Mouse (Mus musculus): ENCODE measurements at regions not wholly inside any gene's neighbourhood (a gene's known extent, or its start where the extent isn't known, plus 50 kb on each side); places are given as distances from the start of the nearest gene placed in this dataset.

- no peak overlapping the region for H3K4me3 ChIP-seq (ENCODE audit: low read length)
- WGBS, result 47% methylated on average over 10 of the region's 10 CpGs
- no peak overlapping the region for H3K9ac ChIP-seq (replicated peaks; ENCODE audit: low read length)
- no peak overlapping the region for H3K27ac ChIP-seq
- H3K4me1 ChIP-seq (ENCODE audit: insufficient read depth, low read length), result no peaks in the 10 kb centered on the region
- TF ChIP-seq CTCF (IDR thresholded peaks at IDR 0.05; ENCODE audit: low read depth), result no peak
- ATAC-seq (peak; percentile 61; the same call in 1 of the 2 replicates), DNase-seq (ENCODE audit: low spot score) (peak; percentile 49)
- peak overlapping the region; percentile 16; the same call in 1 of the 2 replicates for H3K4me2 ChIP-seq (ENCODE audit: low read depth, low read length)
- H3K9me3 ChIP-seq (ENCODE audit: low read length), result no peaks in the 10 kb centered on the region
- no peaks in the 10 kb centered on the region for H3K36me3 ChIP-seq (ENCODE audit: insufficient read depth, low read length)
- H3K27me3 ChIP-seq (ENCODE audit: insufficient read depth, low read length), result no peaks in the 10 kb centered on the region
Observed at GRCm38 (mm10) chr16:63220228-63220879, 366.2 kb downstream of the Pros1 start.

- Histone ChIP-seq H3K4me3 (ENCODE audit: low read length) (no peak overlapping the region), H3K36me3 (ENCODE audit: insufficient read depth, low read length) (no peaks in the 10 kb centered on the region), H3K27me3 (ENCODE audit: insufficient read depth, low read length) (no peaks in the 10 kb centered on the region), H3K9ac (replicated peaks; ENCODE audit: low read length) (no peak overlapping the region), H3K27ac (no peak overlapping the region), H3K4me2 (ENCODE audit: low read depth, low read length) (no peak overlapping the region), H3K9me3 (ENCODE audit: low read length) (no peaks in the 10 kb centered on the region), H3K4me1 (ENCODE audit: insufficient read depth, low read length) (no peaks in the 10 kb centered on the region)
- no peak for ATAC-seq
- no peak for TF ChIP-seq CTCF (IDR thresholded peaks at IDR 0.05; ENCODE audit: low read depth)
- WGBS, result 71% methylated on average over 6 of the region's 6 CpGs
- DNase-seq (ENCODE audit: low spot score), result no peak
Observed at GRCm38 (mm10) chr16:63224608-63225007, 370.5 kb downstream of the Pros1 start.

GRCm38 (mm10) chr16:63225097-63225496, 371.0 kb downstream of the Pros1 start:
- no peaks in the 10 kb centered on the region for H3K27me3 ChIP-seq (ENCODE audit: insufficient read depth, low read length)
- no peak overlapping the region for H3K4me2 ChIP-seq (ENCODE audit: low read depth, low read length)
- no peak overlapping the region for H3K4me3 ChIP-seq (ENCODE audit: low read length)
- 72% methylated on average over 8 of the region's 8 CpGs for WGBS
- H3K4me1 ChIP-seq (ENCODE audit: insufficient read depth, low read length), result no peaks in the 10 kb centered on the region
- no peak for DNase-seq (ENCODE audit: low spot score)
- no peak for TF ChIP-seq CTCF (IDR thresholded peaks at IDR 0.05; ENCODE audit: low read depth)
- no peak overlapping the region for H3K9ac ChIP-seq (replicated peaks; ENCODE audit: low read length)
- H3K27ac ChIP-seq, result no peak overlapping the region
- ATAC-seq, result no peak
- no peaks in the 10 kb centered on the region for H3K9me3 ChIP-seq (ENCODE audit: low read length)
- H3K36me3 ChIP-seq (ENCODE audit: insufficient read depth, low read length), result no peaks in the 10 kb centered on the region

- no peak overlapping the region for H3K4me2 ChIP-seq (ENCODE audit: low read depth, low read length)
- peak; percentile 31 for DNase-seq (ENCODE audit: low spot score)
- H3K27ac ChIP-seq, result no peak overlapping the region
- no peaks in the 10 kb centered on the region for H3K36me3 ChIP-seq (ENCODE audit: insufficient read depth, low read length)
- no peaks in the 10 kb centered on the region for H3K9me3 ChIP-seq (ENCODE audit: low read length)
- H3K27me3 ChIP-seq (ENCODE audit: insufficient read depth, low read length), result no peaks in the 10 kb centered on the region
- peak; percentile 36 for TF ChIP-seq CTCF (IDR thresholded peaks at IDR 0.05; ENCODE audit: low read depth)
- no peak for ATAC-seq
- 50% methylated on average over 1 of the region's 1 CpGs for WGBS
- H3K9ac ChIP-seq (replicated peaks; ENCODE audit: low read length), result no peak overlapping the region
- no peak overlapping the region for H3K4me3 ChIP-seq (ENCODE audit: low read length)
- no peaks in the 10 kb centered on the region for H3K4me1 ChIP-seq (ENCODE audit: insufficient read depth, low read length)
Observed at GRCm38 (mm10) chr16:63229135-63229534, 375.0 kb downstream of the Pros1 start.

- Histone ChIP-seq H3K9me3 (ENCODE audit: low read length) (no peaks in the 10 kb centered on the region), H3K4me1 (ENCODE audit: insufficient read depth, low read length) (no peaks in the 10 kb centered on the region), H3K27me3 (ENCODE audit: insufficient read depth, low read length) (no peaks in the 10 kb centered on the region), H3K4me2 (ENCODE audit: low read depth, low read length) (no peak overlapping the region), H3K27ac (no peak overlapping the region), H3K4me3 (ENCODE audit: low read length) (no peak overlapping the region), H3K36me3 (ENCODE audit: insufficient read depth, low read length) (no peaks in the 10 kb centered on the region), H3K9ac (replicated peaks; ENCODE audit: low read length) (no peak overlapping the region)
- 77% methylated on average over 3 of the region's 3 CpGs for WGBS
- no peak for TF ChIP-seq CTCF (IDR thresholded peaks at IDR 0.05; ENCODE audit: low read depth)
- no peak for DNase-seq (ENCODE audit: low spot score)
- no peak for ATAC-seq
Observed at GRCm38 (mm10) chr16:63229567-63229966, 375.5 kb downstream of the Pros1 start.

GRCm38 (mm10) chr16:63270173-63270572, 416.1 kb downstream of the Pros1 start:
- no peaks in the 10 kb centered on the region for H3K4me1 ChIP-seq (ENCODE audit: insufficient read depth, low read length)
- H3K9ac ChIP-seq (replicated peaks; ENCODE audit: low read length), result no peak overlapping the region
- 20% methylated on average over 5 of the region's 5 CpGs for WGBS
- H3K36me3 ChIP-seq (ENCODE audit: insufficient read depth, low read length), result no peaks in the 10 kb centered on the region
- no peak overlapping the region for H3K27ac ChIP-seq
- DNase-seq (ENCODE audit: low spot score) (peak; percentile 2), ATAC-seq (no peak)
- H3K4me3 ChIP-seq (ENCODE audit: low read length), result no peak overlapping the region
- H3K9me3 ChIP-seq (ENCODE audit: low read length), result no peaks in the 10 kb centered on the region
- H3K27me3 ChIP-seq (ENCODE audit: insufficient read depth, low read length), result no peaks in the 10 kb centered on the region
- no peak overlapping the region for H3K4me2 ChIP-seq (ENCODE audit: low read depth, low read length)
- no peak for TF ChIP-seq CTCF (IDR thresholded peaks at IDR 0.05; ENCODE audit: low read depth)

- H3K4me2 ChIP-seq (ENCODE audit: low read depth, low read length), result no peak overlapping the region
- H3K9me3 ChIP-seq (ENCODE audit: low read length), result no peaks in the 10 kb centered on the region
- H3K27ac ChIP-seq, result no peak overlapping the region
- no peak overlapping the region for H3K9ac ChIP-seq (replicated peaks; ENCODE audit: low read length)
- no peaks in the 10 kb centered on the region for H3K36me3 ChIP-seq (ENCODE audit: insufficient read depth, low read length)
- H3K27me3 ChIP-seq (ENCODE audit: insufficient read depth, low read length), result no peaks in the 10 kb centered on the region
- no peak overlapping the region for H3K4me3 ChIP-seq (ENCODE audit: low read length)
- no peak for ATAC-seq
- 53% methylated on average over 1 of the region's 1 CpGs for WGBS
- no peak for DNase-seq (ENCODE audit: low spot score)
- TF ChIP-seq CTCF (IDR thresholded peaks at IDR 0.05; ENCODE audit: low read depth), result no peak
- H3K4me1 ChIP-seq (ENCODE audit: insufficient read depth, low read length), result no peaks in the 10 kb centered on the region
Observed at GRCm38 (mm10) chr16:63277556-63277955, 423.4 kb downstream of the Pros1 start.
